Mouse (Mus musculus) lung, postnatal 25 days (tissue): ENCODE measurements around the gene Ano7.
"Not testable (repeated sequence)": the region's sequence is repeated elsewhere in the genome, so short reads cannot be mapped to it uniquely, and the experiment has no call there.

Source experiments
- DNase-seq: peaks from one replicate; pipeline ENCODE4 v3.0.0; 2022; ENCODE audit warnings: low spot score

Ano7 gene

GRCm38 (mm10) chr1:93450118-93450517 is 76.4 kb downstream of the Ano7 start:
- not testable (repeated sequence) for DNase-seq

GRCm38 (mm10) chr1:93453721-93454255 is 80.1 kb downstream of the Ano7 start:
- no peak for DNase-seq
